Mouse (Mus musculus): ENCODE results near the gene Selp. TPM values are rescaled to one million over a fixed set of nuclear protein-coding genes. Genes with fewer than 3 reads are reported as not detected.

Selp gene
- polyA plus RNA-seq, 1 experiment from 2014 or later = 0.19 TPM

GRCm38 (mm10) chr1:164173145-164173544 lies 58.1 kb downstream of the Selp start:
- no peak overlapping the region for H3K27ac ChIP-seq (ENCODE audit: low read depth, low read length)
- no peak overlapping the region for H3K9ac ChIP-seq (ENCODE audit: low read depth, low read length)
- H3K27me3 ChIP-seq (ENCODE audit: control insufficient read depth, insufficient read depth, low read length) = no peaks in the 10 kb centered on the region
- no peak overlapping the region for H3K4me2 ChIP-seq
- H3K9me3 ChIP-seq (replicated peaks; ENCODE audit: control insufficient read depth, low read length) = no peaks in the 10 kb centered on the region
- no peak overlapping the region for H3K4me3 ChIP-seq (ENCODE audit: low read depth, low read length)
- no peaks in the 10 kb centered on the region for H3K4me1 ChIP-seq (ENCODE audit: control insufficient read depth, insufficient read depth, low read length)
- 71% methylated on average over 4 of the region's 4 CpGs for WGBS (ENCODE audit: insufficient replicate concordance)
- H3K36me3 ChIP-seq (ENCODE audit: control insufficient read depth, insufficient read depth, low read length) = no peaks in the 10 kb centered on the region
- ATAC-seq (replicated peaks; ENCODE audit: insufficient number of reproducible peaks, low FRiP score, low TSS enrichment) = no peak

GRCm38 (mm10) chr1:164176856-164177255 lies 61.8 kb downstream of the Selp start:
- no peak overlapping the region for H3K27ac ChIP-seq (ENCODE audit: low read depth, low read length)
- ATAC-seq (replicated peaks; ENCODE audit: insufficient number of reproducible peaks, low FRiP score, low TSS enrichment) = no peak

GRCm38 (mm10) chr1:164178429-164178828 lies 63.4 kb downstream of the Selp start:
- WGBS (ENCODE audit: insufficient replicate concordance) = 75% methylated on average over 6 of the region's 6 CpGs
- no peak overlapping the region for H3K4me2 ChIP-seq

More at GRCm38 (mm10) chr1:164176856-164177255, 61.8 kb downstream of the Selp start:
- Histone ChIP-seq H3K4me2 (no peak overlapping the region), H3K4me3 (ENCODE audit: low read depth, low read length) (no peak overlapping the region), H3K9ac (ENCODE audit: low read depth, low read length) (no peak overlapping the region), H3K4me1 (ENCODE audit: control insufficient read depth, insufficient read depth, low read length) (no peaks in the 10 kb centered on the region), H3K27me3 (ENCODE audit: control insufficient read depth, insufficient read depth, low read length) (no peaks in the 10 kb centered on the region), H3K9me3 (replicated peaks; ENCODE audit: control insufficient read depth, low read length) (no peaks in the 10 kb centered on the region), H3K36me3 (ENCODE audit: control insufficient read depth, insufficient read depth, low read length) (no peaks in the 10 kb centered on the region)

GRCm38 (mm10) chr1:164184142-164184870 lies 69.2 kb downstream of the Selp start:
- H3K36me3 ChIP-seq (ENCODE audit: control insufficient read depth, insufficient read depth, low read length) = no peaks in the 10 kb centered on the region
- 0 out of 2 replicates have a peak overlapping the region, but pooled peaks have one; percentile 10 for H3K4me3 ChIP-seq (ENCODE audit: low read depth, low read length)
- 51% methylated on average over 16 of the region's 16 CpGs for WGBS (ENCODE audit: insufficient replicate concordance)
- H3K27ac ChIP-seq (ENCODE audit: low read depth, low read length) = no peak overlapping the region
- H3K4me1 ChIP-seq (ENCODE audit: control insufficient read depth, insufficient read depth, low read length) = no peaks in the 10 kb centered on the region
- H3K27me3 ChIP-seq (ENCODE audit: control insufficient read depth, insufficient read depth, low read length) = no peaks in the 10 kb centered on the region
- no peaks in the 10 kb centered on the region for H3K9me3 ChIP-seq (replicated peaks; ENCODE audit: control insufficient read depth, low read length)
- ATAC-seq (replicated peaks; ENCODE audit: insufficient number of reproducible peaks, low FRiP score, low TSS enrichment) = no peak
- peak overlapping the region; percentile 41 for H3K4me2 ChIP-seq
- H3K9ac ChIP-seq (ENCODE audit: low read depth, low read length) = no peak overlapping the region

More at GRCm38 (mm10) chr1:164178429-164178828, 63.4 kb downstream of the Selp start:
- no peak for ATAC-seq (replicated peaks; ENCODE audit: insufficient number of reproducible peaks, low FRiP score, low TSS enrichment)
- Histone ChIP-seq H3K27me3 (ENCODE audit: control insufficient read depth, insufficient read depth, low read length) (no peaks in the 10 kb centered on the region), H3K9me3 (replicated peaks; ENCODE audit: control insufficient read depth, low read length) (no peaks in the 10 kb centered on the region), H3K9ac (ENCODE audit: low read depth, low read length) (no peak overlapping the region), H3K36me3 (ENCODE audit: control insufficient read depth, insufficient read depth, low read length) (no peaks in the 10 kb centered on the region), H3K27ac (ENCODE audit: low read depth, low read length) (no peak overlapping the region), H3K4me3 (ENCODE audit: low read depth, low read length) (no peak overlapping the region), H3K4me1 (ENCODE audit: control insufficient read depth, insufficient read depth, low read length) (no peaks in the 10 kb centered on the region)

- H3K9me3 ChIP-seq (replicated peaks; ENCODE audit: control insufficient read depth, low read length) = no peaks in the 10 kb centered on the region
- H3K27me3 ChIP-seq (ENCODE audit: control insufficient read depth, insufficient read depth, low read length) = no peaks in the 10 kb centered on the region
- no peak overlapping the region for H3K27ac ChIP-seq (ENCODE audit: low read depth, low read length)
- no peaks in the 10 kb centered on the region for H3K4me1 ChIP-seq (ENCODE audit: control insufficient read depth, insufficient read depth, low read length)
- no peak for ATAC-seq (replicated peaks; ENCODE audit: insufficient number of reproducible peaks, low FRiP score, low TSS enrichment)
- no peak overlapping the region for H3K4me3 ChIP-seq (ENCODE audit: low read depth, low read length)
- WGBS (ENCODE audit: insufficient replicate concordance) = 33% methylated on average over 8 of the region's 8 CpGs
- no peak overlapping the region for H3K9ac ChIP-seq (ENCODE audit: low read depth, low read length)
- no peaks in the 10 kb centered on the region for H3K36me3 ChIP-seq (ENCODE audit: control insufficient read depth, insufficient read depth, low read length)
- no peak overlapping the region for H3K4me2 ChIP-seq
Observed at GRCm38 (mm10) chr1:164184871-164185223, 69.8 kb downstream of the Selp start.

- no peaks in the 10 kb centered on the region for H3K4me1 ChIP-seq (ENCODE audit: control insufficient read depth, insufficient read depth, low read length)
- no peak for ATAC-seq (replicated peaks; ENCODE audit: insufficient number of reproducible peaks, low FRiP score, low TSS enrichment)
- H3K9ac ChIP-seq (ENCODE audit: low read depth, low read length) = no peak overlapping the region
- H3K9me3 ChIP-seq (replicated peaks; ENCODE audit: control insufficient read depth, low read length) = no peaks in the 10 kb centered on the region
- WGBS (ENCODE audit: insufficient replicate concordance) = 77% methylated on average over 4 of the region's 4 CpGs
- no peak overlapping the region for H3K4me3 ChIP-seq (ENCODE audit: low read depth, low read length)
- H3K27me3 ChIP-seq (ENCODE audit: control insufficient read depth, insufficient read depth, low read length) = no peaks in the 10 kb centered on the region
- no peak overlapping the region for H3K27ac ChIP-seq (ENCODE audit: low read depth, low read length)
- no peak overlapping the region for H3K4me2 ChIP-seq
- no peaks in the 10 kb centered on the region for H3K36me3 ChIP-seq (ENCODE audit: control insufficient read depth, insufficient read depth, low read length)
Observed at GRCm38 (mm10) chr1:164185316-164185715, 70.3 kb downstream of the Selp start.

- ATAC-seq (replicated peaks; ENCODE audit: insufficient number of reproducible peaks, low FRiP score, low TSS enrichment) = no peak
- no peaks in the 10 kb centered on the region for H3K36me3 ChIP-seq (ENCODE audit: control insufficient read depth, insufficient read depth, low read length)
- H3K27ac ChIP-seq (ENCODE audit: low read depth, low read length) = no peak overlapping the region
- no peaks in the 10 kb centered on the region for H3K27me3 ChIP-seq (ENCODE audit: control insufficient read depth, insufficient read depth, low read length)
- H3K4me2 ChIP-seq = no peak overlapping the region
- WGBS (ENCODE audit: insufficient replicate concordance) = 93% methylated on average over 1 of the region's 1 CpGs
- H3K4me1 ChIP-seq (ENCODE audit: control insufficient read depth, insufficient read depth, low read length) = no peaks in the 10 kb centered on the region
- no peak overlapping the region for H3K4me3 ChIP-seq (ENCODE audit: low read depth, low read length)
- no peaks in the 10 kb centered on the region for H3K9me3 ChIP-seq (replicated peaks; ENCODE audit: control insufficient read depth, low read length)
- H3K9ac ChIP-seq (ENCODE audit: low read depth, low read length) = no peak overlapping the region
Observed at GRCm38 (mm10) chr1:164187002-164187560, 72.0 kb downstream of the Selp start.

GRCm38 (mm10) chr1:164199551-164199950 lies 84.5 kb downstream of the Selp start:
- Histone ChIP-seq H3K4me3 (ENCODE audit: low read depth, low read length) (no peak overlapping the region), H3K9me3 (replicated peaks; ENCODE audit: control insufficient read depth, low read length) (no peaks in the 10 kb centered on the region), H3K9ac (ENCODE audit: low read depth, low read length) (no peak overlapping the region), H3K27me3 (ENCODE audit: control insufficient read depth, insufficient read depth, low read length) (no peaks in the 10 kb centered on the region), H3K4me1 (ENCODE audit: control insufficient read depth, insufficient read depth, low read length) (no peaks in the 10 kb centered on the region), H3K4me2 (no peak overlapping the region), H3K27ac (ENCODE audit: low read depth, low read length) (no peak overlapping the region), H3K36me3 (ENCODE audit: control insufficient read depth, insufficient read depth, low read length) (no peaks in the 10 kb centered on the region)
- 82% methylated on average over 4 of the region's 4 CpGs for WGBS (ENCODE audit: insufficient replicate concordance)
- ATAC-seq (replicated peaks; ENCODE audit: insufficient number of reproducible peaks, low FRiP score, low TSS enrichment) = no peak
